Mouse (Mus musculus) intestine, embryonic 14.5 days (tissue): ENCODE measurements around the gene Babam1. TPM values are rescaled to one million over a fixed set of nuclear protein-coding genes. Genes with fewer than 3 reads are reported as not detected.

Source experiments
- ATAC-seq: fragments of 200-750 bp; cut with Nextera tagmentation; replicated peaks from 2 replicates; pipeline ENCODE4 v1.8.0; 2017; ENCODE audit warnings: low read depth, moderate number of reproducible peaks, moderate TSS enrichment, moderate library complexity; ENCODE audit not compliant: low FRiP score, low TSS enrichment
- DNase-seq: peaks from one replicate; pipeline ENCODE4 v3.0.0-alpha.2; 2018; ENCODE audit warnings: low spot score
- H3K27ac ChIP-seq: fragments of 300-500 bp; sonication (generic); 2 replicates; pipeline ENCODE4 v1.5.1; 2014; ENCODE audit warnings: low read depth, mild to moderate bottlenecking, control low read depth
- H3K27me3 ChIP-seq: fragments of 300-500 bp; sonication (generic); replicated peaks from 2 replicates; pipeline ENCODE4 v1.6.1; 2014; ENCODE audit warnings: low read length, control low read depth; ENCODE audit not compliant: control insufficient read depth, insufficient read depth
- H3K36me3 ChIP-seq: fragments of 300-500 bp; sonication (generic); 2 replicates; pipeline ENCODE4 v1.6.1; 2014; ENCODE audit warnings: low read length, control low read depth; ENCODE audit not compliant: control insufficient read depth, insufficient read depth
- H3K4me1 ChIP-seq: fragments of 300-500 bp; sonication (generic); replicated peaks from 2 replicates; pipeline ENCODE4 v1.6.1; 2014; ENCODE audit warnings: low read length, control low read depth, mixed read lengths; ENCODE audit not compliant: control insufficient read depth, insufficient read depth
- H3K4me2 ChIP-seq: fragments of 300-500 bp; sonication (generic); 2 replicates; pipeline ENCODE4 v1.6.1; 2014; ENCODE audit warnings: low read length
- H3K4me3 ChIP-seq: fragments of 300-500 bp; sonication (generic); 2 replicates; pipeline ENCODE4 v1.5.1; 2014; ENCODE audit warnings: low read depth, low read length, control low read depth, mixed read lengths
- H3K9ac ChIP-seq: fragments of 300-500 bp; sonication (generic); 2 replicates; pipeline ENCODE4 v1.6.1; 2014; ENCODE audit warnings: mild to moderate bottlenecking, low read length
- H3K9me3 ChIP-seq: fragments of 300-500 bp; sonication (generic); 2 replicates; pipeline ENCODE4 v1.6.1; 2016; ENCODE audit warnings: low read length, control low read depth; ENCODE audit not compliant: control insufficient read depth
- WGBS: fragments of 180-500 bp; shearing (Covaris S2); extraction: QIAGEN DNeasy Blood & Tissue Kit; methylation state at CpG from one replicate; pipeline ENCODE4 v1.1.7; 2014; 5-methylcytosine and 5-hydroxymethylcytosine counted together
- polyA plus RNA-seq: library from polyadenylated mRNA; unstranded; fragments of >200 nt; fragmentation: Nextera tagmentation; extraction: Ambion mirVana; gene quantifications from 2 replicates; pipeline ENCODE4 v1.2.1, GENCODE M21; 2014

The Babam1 gene
- polyA plus RNA-seq, 1 experiment from 2014 or later: 95.1 TPM

GRCm38 (mm10) chr8:71370711-71371235 lies 25.9 kb upstream of the Babam1 start:
- 16% methylated on average over 5 of the region's 5 CpGs for WGBS
- Histone ChIP-seq H3K27ac (peak overlapping the region; percentile 48; the same call in 1 of the 2 replicates), H3K9me3 (no peaks in the 10 kb centered on the region), H3K4me3 (peak overlapping the region; percentile 68), H3K4me2 (peak overlapping the region; percentile 53), H3K36me3 (peaks cover 41% of the 10 kb centered on the region), H3K27me3 (no peaks in the 10 kb centered on the region), H3K4me1 (peaks cover 16% of the 10 kb centered on the region), H3K9ac (peak overlapping the region; percentile 50; the same call in 1 of the 2 replicates)
- DNase-seq (no peak), ATAC-seq (no peak)

GRCm38 (mm10) chr8:71371236-71371848 lies 25.3 kb upstream of the Babam1 start, which contains the start of gene Ocel1:
Ocel1 (plus strand) TSS chr8:71371298.
- Histone ChIP-seq H3K4me3 (peak within 1 kb of the TSS; percentile 68), H3K4me2 (peak within 1 kb of the TSS; percentile 53), H3K9ac (peak within 1 kb of the TSS; percentile 50; the same call in 1 of the 2 replicates), H3K27me3 (no peaks in the 10 kb centered on the region), H3K9me3 (no peaks in the 10 kb centered on the region), H3K4me1 (peaks cover 22% of the 10 kb centered on the region), H3K27ac (peak within 1 kb of the TSS; percentile 51; the same call in 1 of the 2 replicates), H3K36me3 (peaks cover 41% of the 10 kb centered on the region)
- peak; percentile 85 for ATAC-seq
- 1% methylated on average over 67 of the region's 68 CpGs for WGBS
- DNase-seq: peak; percentile 97

GRCm38 (mm10) chr8:71372427-71372826 lies 24.2 kb upstream of the Babam1 start:
- H3K4me2 ChIP-seq: no peak overlapping the region
- H3K4me3 ChIP-seq: no peak overlapping the region
- DNase-seq (no peak), ATAC-seq (no peak)
- no peaks in the 10 kb centered on the region for H3K27me3 ChIP-seq
- 86% methylated on average over 12 of the region's 12 CpGs for WGBS
- no peak overlapping the region for H3K27ac ChIP-seq
- no peaks in the 10 kb centered on the region for H3K9me3 ChIP-seq
- H3K36me3 ChIP-seq: peaks cover 48% of the 10 kb centered on the region
- H3K9ac ChIP-seq: no peak overlapping the region
- peaks cover 29% of the 10 kb centered on the region for H3K4me1 ChIP-seq

GRCm38 (mm10) chr8:71373000-71373399 lies 23.7 kb upstream of the Babam1 start:
- ATAC-seq (no peak), DNase-seq (no peak)
- H3K36me3 ChIP-seq: peaks cover 53% of the 10 kb centered on the region
- H3K27ac ChIP-seq: no peak overlapping the region
- no peaks in the 10 kb centered on the region for H3K9me3 ChIP-seq
- WGBS: 94% methylated on average over 3 of the region's 3 CpGs
- H3K4me3 ChIP-seq: no peak overlapping the region
- H3K4me1 ChIP-seq: peaks cover 24% of the 10 kb centered on the region
- no peak overlapping the region for H3K9ac ChIP-seq
- H3K27me3 ChIP-seq: no peaks in the 10 kb centered on the region
- H3K4me2 ChIP-seq: no peak overlapping the region

GRCm38 (mm10) chr8:71374616-71375206 lies 21.9 kb upstream of the Babam1 start:
- DNase-seq (no peak), ATAC-seq (no peak)
- no peak overlapping the region for H3K9ac ChIP-seq
- no peak overlapping the region for H3K4me3 ChIP-seq
- H3K36me3 ChIP-seq: peaks cover 47% of the 10 kb centered on the region
- H3K27me3 ChIP-seq: no peaks in the 10 kb centered on the region
- H3K4me2 ChIP-seq: no peak overlapping the region
- no peaks in the 10 kb centered on the region for H3K9me3 ChIP-seq
- WGBS: 81% methylated on average over 17 of the region's 17 CpGs
- peaks cover 31% of the 10 kb centered on the region for H3K4me1 ChIP-seq
- no peak overlapping the region for H3K27ac ChIP-seq

GRCm38 (mm10) chr8:71375581-71376422 lies 20.9 kb upstream of the Babam1 start:
- Histone ChIP-seq H3K4me1 (peaks cover 36% of the 10 kb centered on the region), H3K27ac (peak overlapping the region; percentile 38; the same call in 1 of the 2 replicates), H3K9me3 (no peaks in the 10 kb centered on the region), H3K4me2 (peak overlapping the region; percentile 44), H3K27me3 (no peaks in the 10 kb centered on the region), H3K4me3 (peak overlapping the region; percentile 17), H3K9ac (no peak overlapping the region), H3K36me3 (peaks cover 45% of the 10 kb centered on the region)
- DNase-seq: peak; percentile 82
- WGBS: 11% methylated on average over 64 of the region's 74 CpGs
- peak; percentile 42 for ATAC-seq

GRCm38 (mm10) chr8:71376423-71377030 lies 20.1 kb upstream of the Babam1 start:
- 59% methylated on average over 8 of the region's 8 CpGs for WGBS
- Histone ChIP-seq H3K4me3 (no peak overlapping the region), H3K36me3 (peaks cover 45% of the 10 kb centered on the region), H3K4me2 (peak overlapping the region; percentile 44), H3K27me3 (no peaks in the 10 kb centered on the region), H3K4me1 (peaks cover 36% of the 10 kb centered on the region), H3K9me3 (no peaks in the 10 kb centered on the region), H3K27ac (0 out of 2 replicates have a peak overlapping the region, but pooled peaks have one; percentile 38), H3K9ac (no peak overlapping the region)
- ATAC-seq (no peak), DNase-seq (no peak)

GRCm38 (mm10) chr8:71379008-71379407 lies 17.7 kb upstream of the Babam1 start:
- H3K9me3 ChIP-seq: no peaks in the 10 kb centered on the region
- peaks cover 30% of the 10 kb centered on the region for H3K36me3 ChIP-seq
- WGBS: 77% methylated on average over 4 of the region's 4 CpGs
- no peaks in the 10 kb centered on the region for H3K27me3 ChIP-seq
- H3K9ac ChIP-seq: no peak overlapping the region
- DNase-seq (no peak), ATAC-seq (no peak)
- peak overlapping the region; percentile 97 for H3K4me2 ChIP-seq
- H3K27ac ChIP-seq: no peak overlapping the region
- H3K4me1 ChIP-seq: peaks cover 50% of the 10 kb centered on the region
- no peak overlapping the region for H3K4me3 ChIP-seq
